Mouse (Mus musculus) embryonic fibroblast, embryonic 13.5 days (primary cell): Measurements from ENCODE around the gene Sco2.

Experiments
- CTCF ChIP-seq: IDR thresholded peaks from 2 replicates; pipeline ENCODE4 v1.5.1; 2011; ENCODE audit warnings: mild to moderate bottlenecking, control low read depth, low read length, moderate library complexity, borderline replicate concordance; ENCODE audit not compliant: insufficient read depth
- POLR2A ChIP-seq: IDR thresholded peaks from 2 replicates; pipeline ENCODE4 v1.6.1; 2011; ENCODE audit warnings: low read depth, mild to moderate bottlenecking, control low read depth, low read length, moderate library complexity

- TF ChIP-seq POLR2A = no peak
- TF ChIP-seq CTCF = no peak
Observed at GRCm38 (mm10) chr15:89404831-89405623, 31.4 kb upstream of the Sco2 start.
